Mouse (Mus musculus) ES-Bruce4 (cell line): ENCODE measurements around the gene Emid1.

Source experiments
- CTCF ChIP-seq: IDR thresholded peaks from one replicate; pipeline ENCODE4 v1.8.1; 2011; ENCODE audit warnings: low read depth, low read length
- EP300 ChIP-seq: IDR thresholded peaks from 2 replicates; pipeline ENCODE4 v1.6.1; 2011; ENCODE audit warnings: low read depth, low read length; ENCODE audit not compliant: insufficient read depth
- POLR2A ChIP-seq: IDR thresholded peaks from one replicate; pipeline ENCODE4 v1.8.1; 2011; ENCODE audit warnings: low read length; ENCODE audit not compliant: insufficient read depth

DNA sequence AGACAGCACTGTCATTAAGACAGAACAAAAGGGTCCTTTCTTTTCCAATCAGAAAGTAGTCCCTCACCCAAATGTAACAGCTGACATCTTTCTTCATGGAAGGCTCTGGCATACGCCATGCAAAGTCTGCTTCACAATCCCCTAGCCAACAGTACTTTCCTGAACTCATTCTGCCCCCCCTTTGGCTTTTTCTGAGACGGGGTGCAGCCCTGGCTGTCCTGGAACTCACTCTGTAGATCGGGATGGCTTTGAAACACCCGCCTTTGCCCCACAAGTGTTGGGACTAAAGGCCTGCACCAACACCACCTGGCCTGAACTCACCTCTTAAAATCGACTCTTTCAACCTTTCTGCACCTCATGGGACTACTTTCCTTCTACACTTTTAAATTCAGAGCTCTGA, 56.2 kb downstream of the Emid1 start:
- no peak for TF ChIP-seq POLR2A
- no peak for TF ChIP-seq CTCF
- no peak for TF ChIP-seq EP300
